Mouse (Mus musculus): ENCODE measurements around the gene Zim1.

- TF ChIP-seq CTCF (IDR thresholded peaks at IDR 0.05; ENCODE audit: insufficient read depth, low read depth, low read length) (no peak), POLR2A (IDR thresholded peaks at IDR 0.05; ENCODE audit: insufficient read depth, low read depth, low read length) (no peak)
These were observed 45.7 kb downstream of the Zim1 start for GRCm38 (mm10) chr7:6650526-6650925.

Data from olfactory bulb, adult 2 months (tissue).